Mouse (Mus musculus) hindbrain, embryonic 12.5 days (tissue): ENCODE data around the gene Slc35f6. TPM values are rescaled to one million over a fixed set of nuclear protein-coding genes. Genes with fewer than 3 reads are reported as not detected.

Experiments used
- ATAC-seq: fragments of 200-750 bp; cut with Nextera tagmentation; 2 replicates; pipeline ENCODE4 v1.8.0; 2017; ENCODE audit warnings: moderate TSS enrichment; ENCODE audit not compliant: low FRiP score
- H3K27ac ChIP-seq: fragments of 300-500 bp; sonication (generic); 2 replicates; pipeline ENCODE4 v1.5.1; 2016; ENCODE audit warnings: mild to moderate bottlenecking
- H3K27me3 ChIP-seq: fragments of 300-500 bp; sonication (generic); 2 replicates; pipeline ENCODE4 v1.6.1; 2016; ENCODE audit warnings: mild to moderate bottlenecking
- H3K36me3 ChIP-seq: fragments of 300-500 bp; sonication (generic); 2 replicates; pipeline ENCODE4 v1.6.1; 2016; ENCODE audit warnings: mild to moderate bottlenecking
- H3K4me1 ChIP-seq: fragments of 300-500 bp; sonication (generic); 2 replicates; pipeline ENCODE4 v1.6.1; 2016
- H3K4me2 ChIP-seq: fragments of 300-500 bp; sonication (generic); replicated peaks from 2 replicates; pipeline ENCODE4 v1.6.1; 2016; ENCODE audit warnings: mild to moderate bottlenecking
- H3K4me3 ChIP-seq: fragments of 300-500 bp; sonication (generic); 2 replicates; pipeline ENCODE4 v1.5.1; 2016; ENCODE audit warnings: mild to moderate bottlenecking
- H3K9ac ChIP-seq: fragments of 300-500 bp; sonication (generic); 2 replicates; pipeline ENCODE4 v1.6.1; 2016; ENCODE audit warnings: mild to moderate bottlenecking, moderate library complexity
- H3K9me3 ChIP-seq: fragments of 300-500 bp; sonication (generic); replicated peaks from 2 replicates; pipeline ENCODE4 v1.6.1; 2016; ENCODE audit warnings: mild to moderate bottlenecking
- WGBS: fragments of 180-500 bp; shearing (Covaris S2); methylation state at CpG from one replicate; pipeline ENCODE4 v1.1.7; 2016; 5-methylcytosine and 5-hydroxymethylcytosine counted together
- polyA plus RNA-seq: library from polyadenylated mRNA; unstranded; fragments of >200 nt; fragmentation: Nextera tagmentation; extraction: Ambion mirVana; gene quantifications from 2 replicates; pipeline ENCODE4 v1.2.1, GENCODE M21; 2016

Gene Slc35f6
- polyA plus RNA-seq: 28.2 and 29.3 TPM in 2 replicates

GRCm38 (mm10) chr5:30647815-30648560, at the start of gene Slc35f6:
Gene Slc35f6, plus strand, starts transcription at chr5:30647933.
- Histone ChIP-seq H3K9ac (peak within 1 kb of the TSS; percentile 84), H3K4me1 (peaks cover 21% of the 10 kb centered on the region), H3K4me3 (peak within 1 kb of the TSS; percentile 67), H3K27me3 (no peaks in the 10 kb centered on the region), H3K36me3 (0 out of 2 replicates have a peak, but pooled peaks cover 8% of the 10 kb centered on the region), H3K4me2 (peak within 1 kb of the TSS; percentile 97), H3K9me3 (no peaks in the 10 kb centered on the region), H3K27ac (peak within 1 kb of the TSS; percentile 70)
- WGBS: under 1% methylated on average over 38 of the region's 38 CpGs
- ATAC-seq: peak; percentile 94

DNA sequence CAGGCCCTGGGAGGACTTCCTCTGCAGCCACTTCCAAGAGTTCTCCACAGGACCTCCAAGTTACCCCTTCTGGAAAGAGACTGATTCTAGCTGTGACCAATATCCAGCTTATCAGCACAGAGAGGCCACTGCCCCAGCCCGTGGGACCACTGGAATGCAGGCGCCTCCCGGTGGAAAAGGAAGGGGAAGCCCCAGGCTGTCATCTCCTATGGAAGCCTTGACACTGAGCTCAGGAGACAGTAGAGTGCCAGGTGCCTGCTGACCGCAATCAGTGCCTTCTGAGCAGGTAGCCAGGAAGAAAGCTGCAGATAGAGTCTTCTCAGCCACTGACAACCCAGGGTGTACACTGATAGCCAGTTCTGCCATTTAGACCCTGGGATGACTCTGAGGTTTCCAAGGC, 46.3 kb upstream of the Slc35f6 start:
- Histone ChIP-seq H3K4me1 (peaks cover 7% of the 10 kb centered on the region; the same call in 1 of the 2 replicates), H3K27ac (no peak overlapping the region), H3K27me3 (0 out of 2 replicates have a peak, but pooled peaks cover 2% of the 10 kb centered on the region), H3K9ac (0 out of 2 replicates have a peak overlapping the region, but pooled peaks have one; percentile 27), H3K4me3 (no peak overlapping the region), H3K36me3 (no peaks in the 10 kb centered on the region), H3K9me3 (no peaks in the 10 kb centered on the region), H3K4me2 (no peak overlapping the region)
- ATAC-seq: no peak
- 43% methylated on average over 4 of the region's 4 CpGs for WGBS

DNA sequence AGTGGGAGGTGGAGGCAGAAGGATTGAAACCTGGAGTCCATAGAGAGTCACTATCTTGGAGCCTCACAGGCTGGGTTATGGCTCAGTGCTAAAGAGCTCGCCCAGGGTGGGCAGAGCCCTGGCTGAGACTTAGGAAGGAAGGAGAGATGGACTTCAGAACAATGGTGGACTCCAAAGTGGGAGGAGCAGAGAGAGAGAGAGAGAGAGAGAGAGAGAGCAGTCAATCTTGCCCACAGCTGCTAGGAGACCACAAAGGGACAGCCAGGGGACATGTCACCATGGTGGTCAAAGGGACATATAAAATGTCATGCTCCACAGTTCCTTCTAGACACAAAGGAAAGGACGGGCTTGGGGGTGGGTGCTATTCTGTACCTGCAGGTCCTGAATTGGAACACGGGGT, 44.5 kb upstream of the Slc35f6 start:
- Histone ChIP-seq H3K9me3 (no peaks in the 10 kb centered on the region), H3K4me2 (no peak overlapping the region), H3K4me1 (peaks cover 7% of the 10 kb centered on the region; the same call in 1 of the 2 replicates), H3K4me3 (no peak overlapping the region), H3K27me3 (0 out of 2 replicates have a peak, but pooled peaks cover 2% of the 10 kb centered on the region), H3K9ac (no peak overlapping the region), H3K27ac (no peak overlapping the region), H3K36me3 (no peaks in the 10 kb centered on the region)
- 64% methylated on average over 3 of the region's 3 CpGs for WGBS
- ATAC-seq: no peak

DNA sequence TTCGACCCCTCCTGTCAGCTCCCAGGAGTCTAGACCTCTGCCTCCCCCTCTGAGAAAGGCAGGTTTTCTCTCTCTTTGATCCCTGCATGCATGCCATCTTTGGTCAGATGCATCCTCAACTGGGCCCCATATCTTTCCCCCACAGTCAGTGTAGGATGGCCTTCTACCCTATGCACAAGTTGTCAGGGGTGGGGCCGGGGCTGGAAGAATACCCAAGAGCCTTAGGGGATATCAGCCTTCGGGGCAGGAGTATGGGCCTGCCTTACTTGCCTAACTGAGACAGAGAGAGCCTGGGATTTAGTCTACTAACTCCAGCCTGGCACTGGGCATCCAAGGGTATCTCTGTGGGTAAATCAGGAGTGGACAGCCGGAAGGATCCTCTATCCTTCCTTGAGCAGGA, 43.8 kb upstream of the Slc35f6 start:
- Histone ChIP-seq H3K4me3 (no peak overlapping the region), H3K4me1 (peaks cover 7% of the 10 kb centered on the region; the same call in 1 of the 2 replicates), H3K36me3 (no peaks in the 10 kb centered on the region), H3K4me2 (no peak overlapping the region), H3K9ac (no peak overlapping the region), H3K9me3 (no peaks in the 10 kb centered on the region), H3K27me3 (0 out of 2 replicates have a peak, but pooled peaks cover 2% of the 10 kb centered on the region), H3K27ac (no peak overlapping the region)
- WGBS: 75% methylated on average over 4 of the region's 4 CpGs
- no peak for ATAC-seq

DNA sequence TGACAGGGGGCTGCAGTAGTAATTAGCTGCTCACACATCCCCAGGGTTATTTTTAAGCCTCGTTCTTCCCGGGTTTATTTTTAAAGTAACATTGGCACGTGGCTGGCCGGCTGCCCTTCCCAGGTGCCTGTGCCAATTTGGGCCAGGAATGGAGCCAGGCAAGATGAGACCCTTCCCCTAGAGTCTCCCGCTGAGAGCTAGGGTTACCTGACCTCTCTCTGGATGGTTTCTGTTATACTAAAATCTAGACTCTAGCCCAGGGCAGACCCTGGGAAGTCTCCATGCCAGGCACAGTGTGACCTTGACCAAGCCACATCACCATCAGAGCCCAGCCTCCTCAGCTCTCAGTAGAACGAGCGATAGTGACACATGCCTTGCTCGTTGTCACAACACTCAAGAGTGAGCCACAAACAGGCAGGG, 43.0 kb upstream of the Slc35f6 start:
- no peaks in the 10 kb centered on the region for H3K9me3 ChIP-seq
- H3K4me1 ChIP-seq: peaks cover 7% of the 10 kb centered on the region; the same call in 1 of the 2 replicates
- no peak overlapping the region for H3K4me3 ChIP-seq
- ATAC-seq: no peak
- no peak overlapping the region for H3K4me2 ChIP-seq
- no peaks in the 10 kb centered on the region for H3K36me3 ChIP-seq
- no peak overlapping the region for H3K27ac ChIP-seq
- 0 out of 2 replicates have a peak, but pooled peaks cover 2% of the 10 kb centered on the region for H3K27me3 ChIP-seq
- H3K9ac ChIP-seq: no peak overlapping the region
- WGBS: 77% methylated on average over 8 of the region's 8 CpGs

- H3K36me3 ChIP-seq: no peaks in the 10 kb centered on the region
- ATAC-seq: no peak
- 0 out of 2 replicates have a peak, but pooled peaks cover 2% of the 10 kb centered on the region for H3K27me3 ChIP-seq
- no peak overlapping the region for H3K27ac ChIP-seq
- 82% methylated on average over 6 of the region's 6 CpGs for WGBS
- H3K4me3 ChIP-seq: no peak overlapping the region
- H3K9ac ChIP-seq: no peak overlapping the region
- no peaks in the 10 kb centered on the region for H3K9me3 ChIP-seq
- peaks cover 7% of the 10 kb centered on the region; the same call in 1 of the 2 replicates for H3K4me1 ChIP-seq
- no peak overlapping the region for H3K4me2 ChIP-seq
Measured at GRCm38 (mm10) chr5:30605649-30606048, 42.1 kb upstream of the Slc35f6 start.

- Histone ChIP-seq H3K36me3 (no peaks in the 10 kb centered on the region), H3K9ac (no peak overlapping the region), H3K4me1 (peaks cover 7% of the 10 kb centered on the region; the same call in 1 of the 2 replicates), H3K27me3 (0 out of 2 replicates have a peak, but pooled peaks cover 2% of the 10 kb centered on the region), H3K4me3 (no peak overlapping the region), H3K27ac (no peak overlapping the region), H3K4me2 (no peak overlapping the region), H3K9me3 (no peaks in the 10 kb centered on the region)
- WGBS: 76% methylated on average over 16 of the region's 16 CpGs
- no peak for ATAC-seq
Measured at GRCm38 (mm10) chr5:30606424-30607073, 41.2 kb upstream of the Slc35f6 start.

DNA sequence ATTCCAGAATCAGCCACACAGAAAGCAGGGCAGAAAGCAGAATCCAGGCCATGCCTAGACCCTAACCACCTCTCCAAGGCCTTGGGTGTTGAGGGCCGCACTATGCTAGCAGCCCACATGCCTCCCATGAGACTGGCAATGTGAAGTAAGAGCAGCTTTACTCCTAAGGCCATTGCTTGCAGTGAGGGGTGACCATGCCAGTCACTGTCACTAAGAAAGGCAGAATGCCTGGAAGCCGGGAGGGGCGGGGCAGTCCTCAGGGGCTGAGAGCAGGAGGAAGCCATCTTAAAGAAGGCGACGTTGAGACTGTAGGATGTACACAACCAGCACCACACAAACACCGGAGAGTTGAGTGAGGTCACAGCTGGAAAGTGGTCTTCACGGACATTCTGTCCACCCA, 38.6 kb upstream of the Slc35f6 start:
- H3K4me2 ChIP-seq: no peak overlapping the region
- no peak overlapping the region for H3K27ac ChIP-seq
- WGBS: 87% methylated on average over 7 of the region's 7 CpGs
- no peak overlapping the region for H3K9ac ChIP-seq
- peaks cover 2% of the 10 kb centered on the region; the same call in 1 of the 2 replicates for H3K4me1 ChIP-seq
- 0 out of 2 replicates have a peak, but pooled peaks cover 2% of the 10 kb centered on the region for H3K27me3 ChIP-seq
- no peaks in the 10 kb centered on the region for H3K36me3 ChIP-seq
- H3K9me3 ChIP-seq: no peaks in the 10 kb centered on the region
- H3K4me3 ChIP-seq: no peak overlapping the region
- no peak for ATAC-seq

GRCm38 (mm10) chr5:30609918-30610645, 37.7 kb upstream of the Slc35f6 start:
- H3K36me3 ChIP-seq: no peaks in the 10 kb centered on the region
- H3K4me3 ChIP-seq: no peak overlapping the region
- H3K27me3 ChIP-seq: 0 out of 2 replicates have a peak, but pooled peaks cover 2% of the 10 kb centered on the region
- H3K4me2 ChIP-seq: no peak overlapping the region
- WGBS: 82% methylated on average over 8 of the region's 8 CpGs
- peaks cover 6% of the 10 kb centered on the region; the same call in 1 of the 2 replicates for H3K4me1 ChIP-seq
- no peak for ATAC-seq
- no peak overlapping the region for H3K27ac ChIP-seq
- H3K9ac ChIP-seq: no peak overlapping the region
- no peaks in the 10 kb centered on the region for H3K9me3 ChIP-seq

GRCm38 (mm10) chr5:30611091-30611490, 36.6 kb upstream of the Slc35f6 start:
- WGBS: 55% methylated on average over 1 of the region's 1 CpGs
- no peak for ATAC-seq
- no peak overlapping the region for H3K4me3 ChIP-seq

GRCm38 (mm10) chr5:30611689-30612088, 36.0 kb upstream of the Slc35f6 start:
- no peaks in the 10 kb centered on the region for H3K36me3 ChIP-seq
- 33% methylated on average over 3 of the region's 3 CpGs for WGBS
- no peaks in the 10 kb centered on the region for H3K27me3 ChIP-seq
- ATAC-seq: no peak
- H3K9ac ChIP-seq: no peak overlapping the region
- peaks cover 8% of the 10 kb centered on the region; the same call in 1 of the 2 replicates for H3K4me1 ChIP-seq
- no peak overlapping the region for H3K4me3 ChIP-seq
- H3K27ac ChIP-seq: no peak overlapping the region
- H3K9me3 ChIP-seq: no peaks in the 10 kb centered on the region
- no peak overlapping the region for H3K4me2 ChIP-seq

More at GRCm38 (mm10) chr5:30611091-30611490, 36.6 kb upstream of the Slc35f6 start:
- Histone ChIP-seq H3K4me1 (peaks cover 6% of the 10 kb centered on the region; the same call in 1 of the 2 replicates), H3K27me3 (no peaks in the 10 kb centered on the region), H3K9ac (no peak overlapping the region), H3K27ac (no peak overlapping the region), H3K4me2 (no peak overlapping the region), H3K9me3 (no peaks in the 10 kb centered on the region), H3K36me3 (no peaks in the 10 kb centered on the region)

- H3K4me2 ChIP-seq: no peak overlapping the region
- no peak overlapping the region for H3K27ac ChIP-seq
- no peak overlapping the region for H3K4me3 ChIP-seq
- no peaks in the 10 kb centered on the region for H3K9me3 ChIP-seq
- 88% methylated on average over 4 of the region's 4 CpGs for WGBS
- no peaks in the 10 kb centered on the region for H3K36me3 ChIP-seq
- no peaks in the 10 kb centered on the region for H3K27me3 ChIP-seq
- H3K9ac ChIP-seq: no peak overlapping the region
- peaks cover 11% of the 10 kb centered on the region; the same call in 1 of the 2 replicates for H3K4me1 ChIP-seq
- no peak for ATAC-seq
Measured at GRCm38 (mm10) chr5:30612575-30612974, 35.2 kb upstream of the Slc35f6 start.
